Mouse (Mus musculus): ENCODE measurements at regions not wholly inside any gene's neighbourhood (a gene's known extent, or its start where the extent isn't known, plus 50 kb on each side); places are given as distances from the start of the nearest gene placed in this dataset.

GRCm38 (mm10) chr17:45797121-45797520 is 63.5 kb upstream of the 1600014C23Rik start:
- no peak for DNase-seq (ENCODE audit: low spot score in 2 of 2)

GRCm38 (mm10) chr17:45794926-45795325 is 61.3 kb upstream of the 1600014C23Rik start:
- DNase-seq (ENCODE audit: low spot score in 2 of 2) = no peak

GRCm38 (mm10) chr17:45790959-45791520 is 57.4 kb upstream of the 1600014C23Rik start:
- DNase-seq (ENCODE audit: low spot score in 2 of 2) = no peak

- peak in 1 of 2 experiments; percentile 47 for DNase-seq (ENCODE audit: low spot score in 2 of 2)
These were observed 56.1 kb upstream of the 1600014C23Rik start for GRCm38 (mm10) chr17:45789777-45790176.

- no peak for DNase-seq (ENCODE audit: low spot score in 2 of 2)
These were observed 51.3 kb upstream of the 1600014C23Rik start for GRCm38 (mm10) chr17:45784905-45785304.

GRCm38 (mm10) chr17:45784496-45784895 is 50.9 kb upstream of the 1600014C23Rik start:
- DNase-seq (ENCODE audit: low spot score in 2 of 2) = no peak
